Mouse (Mus musculus) lung, postnatal 0 days (tissue): ENCODE data around the gene Slc38a9.

Experiments
- CTCF ChIP-seq: IDR thresholded peaks from 2 replicates; pipeline ENCODE4 v1.5.1; 2016; ENCODE audit warnings: antibody characterized with exemption, mild to moderate bottlenecking
- EP300 ChIP-seq: IDR thresholded peaks from 2 replicates; pipeline ENCODE4 v1.6.1; 2016; ENCODE audit warnings: antibody characterized with exemption, mild to moderate bottlenecking, control low read depth

GRCm38 (mm10) chr13:112738005-112738404, 77.5 kb downstream of the Slc38a9 start:
- TF ChIP-seq CTCF (no peak), EP300 (no peak)
